Mouse (Mus musculus): Measurements from ENCODE around the gene Srprb.
"Not testable (repeated sequence)": the region's sequence is repeated elsewhere in the genome, so short reads cannot be mapped to it uniquely, and the experiment has no call there.

Gene Srprb

DNA sequence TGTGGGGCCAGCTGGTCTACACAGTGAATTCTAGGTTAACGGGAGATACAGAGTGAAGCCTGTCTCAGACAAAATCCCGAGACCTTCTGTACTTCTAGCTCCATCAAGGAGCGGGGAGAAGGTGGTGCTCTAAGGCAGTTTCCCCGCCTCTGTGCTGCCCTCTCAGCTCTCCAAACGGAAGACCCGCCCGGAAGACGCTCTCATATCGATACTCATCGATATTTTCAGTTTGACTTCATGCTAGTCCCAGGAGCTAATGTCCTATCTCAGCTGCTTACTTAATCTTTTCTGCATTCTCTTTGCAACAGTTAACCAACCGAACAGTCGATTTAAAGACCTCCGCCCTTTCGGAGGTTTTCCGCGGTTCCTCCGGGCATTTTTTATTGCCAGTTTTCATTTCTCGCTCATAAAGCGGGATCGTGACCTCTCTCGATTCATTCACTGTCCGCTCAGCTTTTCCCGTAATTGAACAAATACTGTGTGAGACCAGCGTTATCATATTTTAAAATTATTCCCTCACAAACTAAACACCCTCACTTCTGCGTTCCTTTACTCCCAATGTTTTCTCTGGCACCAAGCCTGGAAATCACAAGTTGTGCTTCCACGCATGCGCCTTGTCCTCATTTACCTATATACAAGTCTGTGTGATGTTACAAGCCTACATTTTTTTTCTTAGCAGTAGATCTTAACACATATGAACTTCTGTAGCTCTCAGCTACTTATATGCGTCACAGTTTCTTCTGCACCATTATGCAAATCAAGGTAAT is 10.9 kb upstream of the Srprb start:
- no peak for DNase-seq (ENCODE audit: low read depth, low spot score)

DNA sequence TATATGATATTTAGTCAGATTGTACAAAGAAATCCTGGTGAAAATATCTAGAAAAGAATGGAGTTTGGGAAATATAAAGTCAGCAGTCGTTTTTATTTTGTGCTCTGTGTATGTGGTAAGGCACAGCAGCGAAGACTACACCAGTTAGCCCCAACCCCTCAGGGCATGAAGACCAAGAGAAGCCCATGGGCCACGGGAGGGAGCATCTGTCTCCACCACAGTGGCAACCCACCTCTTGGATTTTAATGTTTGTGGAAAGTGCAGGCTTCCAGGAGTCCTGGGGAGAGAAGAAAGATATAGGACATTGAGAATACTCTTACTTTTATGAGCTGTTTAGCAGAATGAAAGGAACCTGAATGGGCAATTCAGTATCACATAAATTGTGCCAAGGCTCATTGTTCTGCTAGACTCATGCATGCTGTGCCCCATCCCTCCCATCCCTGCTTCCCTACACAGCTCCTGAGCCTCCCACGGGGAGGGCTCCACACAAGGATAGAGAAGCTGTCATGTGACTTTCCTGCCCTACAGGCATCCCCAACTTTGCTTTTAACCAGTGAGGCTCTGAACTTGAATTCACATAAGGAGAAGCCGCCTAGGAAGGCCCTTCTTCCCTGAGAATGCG is 7.0 kb upstream of the Srprb start:
- DNase-seq (ENCODE audit: low read depth, low spot score): no peak

- peak; percentile 91 for DNase-seq (ENCODE audit: low read depth, low spot score)
Observed at GRCm38 (mm10) chr9:103207846-103208245, 5.9 kb upstream of the Srprb start.

DNA sequence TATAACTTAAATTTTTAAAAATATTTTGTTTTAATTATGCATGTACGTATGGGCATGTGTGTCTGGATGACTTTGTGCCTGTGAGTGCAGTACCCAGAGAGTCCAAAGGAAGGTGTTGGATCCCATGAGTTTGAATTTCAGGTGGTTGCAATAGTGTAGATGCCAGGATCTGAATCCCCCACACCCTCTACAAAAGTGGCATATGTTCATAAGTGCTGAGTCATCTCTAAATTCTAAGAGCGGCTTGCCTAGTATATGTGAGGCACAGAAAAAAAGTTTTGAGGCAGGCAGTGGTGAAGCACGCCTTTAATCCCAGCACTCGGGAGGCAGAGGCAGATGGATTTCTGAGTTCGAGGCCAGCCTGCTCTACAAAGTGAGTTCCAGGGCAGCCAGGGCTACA is 3.8 kb upstream of the Srprb start:
- no peak for DNase-seq (ENCODE audit: low read depth, low spot score)

DNA sequence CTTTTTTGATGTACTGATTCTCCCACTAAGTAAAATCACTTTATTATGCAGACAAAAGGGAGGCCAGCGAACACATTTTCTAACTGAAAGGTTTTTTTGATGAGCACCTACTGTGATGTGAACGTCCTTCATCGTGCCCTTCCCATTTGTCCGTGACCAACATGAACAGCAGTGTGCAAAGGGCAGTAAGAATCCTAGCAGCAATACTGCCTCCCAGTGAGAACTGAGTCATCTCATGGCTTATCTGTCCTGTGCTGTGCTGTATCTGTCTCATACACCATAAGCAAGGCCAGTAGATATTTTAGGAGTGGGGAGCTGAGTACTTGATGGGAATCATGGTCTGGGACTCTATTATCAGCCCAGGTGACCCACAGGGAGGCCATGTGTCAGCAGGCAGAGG is 13.5 kb downstream of the Srprb start:
- DNase-seq (ENCODE audit: low read depth, low spot score): no peak

DNA sequence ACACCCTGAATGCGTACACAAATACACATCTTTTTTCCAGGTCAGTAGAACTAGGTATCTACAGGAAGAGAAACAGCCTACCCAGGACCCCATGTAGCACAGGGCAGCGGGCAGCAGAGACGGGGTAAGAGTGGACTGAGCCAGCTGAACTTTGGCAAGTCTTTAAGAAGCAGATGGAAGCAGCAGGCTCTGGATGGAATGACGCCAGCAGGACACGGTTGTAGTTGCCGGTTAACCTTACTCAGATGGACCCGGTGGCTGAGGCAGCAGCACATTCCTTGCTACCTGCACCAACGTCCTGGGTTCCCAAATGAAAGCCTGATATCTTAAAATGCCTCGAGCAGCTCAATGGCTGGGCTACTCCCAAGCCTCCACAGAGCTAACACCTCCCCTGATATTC is 15.2 kb downstream of the Srprb start:
- DNase-seq (ENCODE audit: low read depth, low spot score): no peak

DNA sequence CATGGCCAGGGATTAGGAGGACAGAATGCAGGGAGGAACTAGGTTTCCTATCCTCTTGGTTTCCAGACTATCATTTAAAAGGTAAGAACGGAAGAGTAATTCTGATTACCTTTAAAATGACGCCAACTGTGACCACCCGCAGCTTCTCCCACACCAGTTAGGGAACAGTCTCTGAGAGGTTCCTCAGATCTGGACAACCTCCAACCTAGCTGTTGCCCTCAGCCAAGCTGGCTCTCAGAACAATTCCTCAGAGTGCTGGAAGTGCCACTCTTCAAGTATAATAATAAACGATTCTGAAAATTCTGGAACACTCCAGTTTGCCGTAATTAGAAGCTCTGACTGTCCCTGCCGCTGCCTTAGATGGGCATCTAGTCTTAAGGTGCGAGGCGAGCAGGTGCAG is 16.0 kb downstream of the Srprb start:
- no peak for DNase-seq (ENCODE audit: low read depth, low spot score)

GRCm38 (mm10) chr9:103184855-103185254 is 17.1 kb downstream of the Srprb start:
- DNase-seq (ENCODE audit: low read depth, low spot score): peak; percentile 80

- no peak for DNase-seq (ENCODE audit: low read depth, low spot score)
Observed at GRCm38 (mm10) chr9:103181886-103182285, 20.1 kb downstream of the Srprb start.

DNA sequence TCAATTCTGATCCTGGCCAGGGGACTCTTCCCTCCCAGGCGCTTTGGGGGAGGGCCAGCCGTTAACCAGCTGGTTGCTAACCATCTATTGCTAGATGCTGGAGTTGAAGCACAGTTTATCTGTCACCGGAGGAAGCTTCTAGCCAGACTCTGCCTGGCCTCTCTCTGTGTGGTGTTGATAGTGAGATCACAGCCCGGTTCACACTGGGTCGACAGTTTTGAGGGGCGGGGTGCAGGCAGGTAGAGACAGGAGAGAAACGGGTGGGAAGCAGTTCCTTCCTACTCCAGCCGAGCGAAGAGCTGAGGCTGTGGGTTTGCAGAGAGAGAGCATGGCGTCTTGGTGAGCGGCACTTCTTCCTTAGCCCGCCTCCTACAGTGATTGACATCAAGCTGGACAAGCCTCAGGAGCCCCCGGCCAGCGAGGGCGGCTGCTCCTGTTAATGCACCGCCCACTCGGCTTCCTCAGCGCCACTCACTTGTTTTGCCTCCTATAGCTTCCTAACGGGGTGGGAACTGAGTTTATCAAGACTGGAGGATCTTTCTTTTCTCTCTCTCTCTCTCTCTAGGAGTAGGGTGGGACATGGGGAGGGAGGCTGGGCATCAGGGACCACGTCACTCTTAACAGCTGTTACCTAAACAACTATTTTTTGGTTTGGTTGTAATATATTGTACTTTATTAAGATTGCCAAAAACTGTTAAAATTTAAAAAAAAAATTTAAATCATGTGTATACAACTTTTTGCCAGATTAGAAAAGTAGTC is 21.0 kb downstream of the Srprb start:
- DNase-seq (ENCODE audit: low read depth, low spot score): peak; percentile 82

DNA sequence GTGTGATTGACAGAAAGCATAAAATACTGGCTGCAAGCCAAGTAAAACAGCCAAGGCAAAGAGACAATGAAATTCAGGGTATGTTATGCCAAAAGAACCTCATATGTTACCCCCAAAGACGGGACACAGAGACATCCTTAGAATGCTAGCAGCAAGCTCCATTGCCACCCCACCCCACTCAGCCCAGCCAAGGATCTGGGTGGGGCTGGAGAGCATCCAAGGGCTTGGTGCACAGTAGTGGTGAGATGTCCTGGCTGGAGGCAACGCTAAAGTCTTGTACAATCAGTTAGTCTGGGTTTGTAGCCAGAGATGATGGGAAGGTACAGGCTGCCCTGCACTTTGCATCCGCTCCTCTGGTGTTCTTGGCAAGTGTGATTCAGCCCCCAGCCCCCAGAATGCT is 21.6 kb downstream of the Srprb start:
- no peak for DNase-seq (ENCODE audit: low read depth, low spot score)

DNA sequence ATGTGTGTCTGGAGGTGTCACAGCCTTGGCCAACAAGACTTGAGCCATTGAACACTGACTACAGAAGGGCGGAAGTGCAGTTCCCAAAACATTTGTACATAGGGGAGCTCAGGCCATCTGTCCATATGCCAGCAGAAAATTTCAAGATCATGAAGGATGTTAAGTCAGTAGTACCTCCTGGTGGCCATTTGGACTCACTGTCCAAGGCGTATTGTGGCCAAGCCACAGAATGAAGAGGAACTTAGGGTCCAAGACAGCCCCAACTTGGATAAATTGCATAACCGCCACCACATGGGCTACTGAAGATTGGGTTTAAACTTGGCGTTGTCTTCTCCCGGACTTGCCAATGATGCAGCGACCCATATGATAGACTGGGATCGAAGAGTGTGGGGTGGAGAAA is 26.2 kb downstream of the Srprb start:
- DNase-seq (ENCODE audit: low read depth, low spot score): no peak

GRCm38 (mm10) chr9:103174771-103175519 is 27.0 kb downstream of the Srprb start:
- peak; percentile 70 for DNase-seq (ENCODE audit: low read depth, low spot score)

- DNase-seq (ENCODE audit: low read depth, low spot score): no peak
Observed at GRCm38 (mm10) chr9:103168771-103169170, 33.2 kb downstream of the Srprb start.

DNA sequence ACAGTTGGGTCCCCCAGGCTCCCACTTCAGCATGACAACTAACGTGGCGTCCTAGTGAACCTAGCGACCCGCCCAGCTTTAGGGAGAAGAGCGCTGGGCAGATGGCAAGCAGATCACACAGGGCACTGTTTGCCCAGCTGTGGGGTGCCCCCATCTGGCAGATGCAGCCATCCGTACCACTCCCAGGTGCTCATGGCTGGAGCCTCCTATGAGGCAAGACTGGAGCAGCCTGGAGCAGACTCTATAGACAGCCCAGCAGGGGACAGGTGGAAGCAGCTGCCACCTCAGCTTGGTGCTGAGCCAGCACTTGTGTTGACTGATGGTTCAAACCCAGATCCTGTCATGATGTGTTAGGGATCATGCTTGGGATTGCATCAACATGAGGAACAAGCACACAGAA is 33.9 kb downstream of the Srprb start:
- no peak for DNase-seq (ENCODE audit: low read depth, low spot score)

DNA sequence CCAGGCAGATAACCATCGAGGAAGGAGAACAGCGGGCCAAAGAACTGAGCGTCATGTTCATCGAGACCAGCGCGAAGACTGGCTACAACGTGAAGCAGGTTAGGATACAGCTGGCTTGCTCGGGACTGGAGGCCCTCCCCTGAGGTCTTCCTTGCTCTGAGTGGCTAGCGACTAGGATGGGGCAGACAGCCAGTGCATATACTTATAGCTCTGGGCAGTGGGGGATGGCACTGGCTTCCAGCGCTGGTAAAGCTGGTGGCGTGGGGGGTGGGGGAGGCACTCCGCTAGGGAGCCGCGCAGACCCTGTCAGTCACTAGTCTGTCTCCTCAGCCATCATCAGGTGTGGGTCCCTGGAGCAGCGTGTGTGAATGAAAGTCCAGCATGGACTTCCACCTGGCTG is 38.1 kb downstream of the Srprb start:
- DNase-seq (ENCODE audit: low read depth, low spot score): no peak

DNA sequence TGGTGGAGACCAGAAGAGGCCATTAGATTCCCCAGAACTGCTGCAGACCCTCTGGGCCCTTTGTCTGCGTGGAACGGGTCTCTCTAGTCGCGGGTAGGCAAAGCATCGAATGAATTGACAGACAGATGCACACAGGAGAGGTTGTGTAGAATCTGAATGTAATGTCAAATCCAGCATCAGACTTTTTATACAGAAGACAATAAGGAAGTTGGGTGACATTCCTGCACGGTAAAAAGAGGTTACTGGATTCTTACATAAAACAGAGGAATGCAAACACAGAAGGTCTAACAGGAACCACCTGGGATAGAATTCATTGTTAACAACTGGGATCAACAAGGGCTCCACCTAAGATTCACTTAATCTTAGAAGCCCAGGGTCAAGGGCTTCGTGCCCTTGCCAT is 46.8 kb downstream of the Srprb start:
- not testable (repeated sequence) for DNase-seq (ENCODE audit: low read depth, low spot score)

DNA sequence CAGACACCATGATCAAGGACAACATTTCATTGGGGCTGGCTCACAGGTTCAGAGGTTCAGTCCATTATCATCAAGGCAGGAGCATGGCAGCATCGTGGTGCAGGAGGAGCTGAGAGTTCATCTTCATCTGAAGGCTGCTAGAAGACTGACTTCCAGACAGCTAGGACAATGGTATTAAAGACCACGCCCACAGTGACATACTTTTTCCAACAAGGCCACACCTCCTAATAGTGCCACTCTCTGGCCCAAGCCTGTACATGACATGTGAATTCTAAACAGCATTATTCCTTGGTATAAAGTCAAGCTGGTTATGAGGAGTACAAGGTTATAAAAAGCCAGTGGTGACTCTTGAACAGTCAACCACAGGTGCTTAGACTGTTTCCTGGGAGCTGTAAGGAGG is 47.4 kb downstream of the Srprb start:
- DNase-seq (ENCODE audit: low read depth, low spot score): peak; percentile 56

GRCm38 (mm10) chr9:103153286-103153685 is 48.7 kb downstream of the Srprb start:
- DNase-seq (ENCODE audit: low read depth, low spot score): no peak

GRCm38 (mm10) chr9:103149074-103149799 is 52.7 kb downstream of the Srprb start:
- DNase-seq (ENCODE audit: low read depth, low spot score): no peak

GRCm38 (mm10) chr9:103147103-103147502 is 54.8 kb downstream of the Srprb start:
- DNase-seq (ENCODE audit: low read depth, low spot score): no peak
